9 mouse cellular contexts compared by ENCODE assay signal in the genomic region with DNA sequence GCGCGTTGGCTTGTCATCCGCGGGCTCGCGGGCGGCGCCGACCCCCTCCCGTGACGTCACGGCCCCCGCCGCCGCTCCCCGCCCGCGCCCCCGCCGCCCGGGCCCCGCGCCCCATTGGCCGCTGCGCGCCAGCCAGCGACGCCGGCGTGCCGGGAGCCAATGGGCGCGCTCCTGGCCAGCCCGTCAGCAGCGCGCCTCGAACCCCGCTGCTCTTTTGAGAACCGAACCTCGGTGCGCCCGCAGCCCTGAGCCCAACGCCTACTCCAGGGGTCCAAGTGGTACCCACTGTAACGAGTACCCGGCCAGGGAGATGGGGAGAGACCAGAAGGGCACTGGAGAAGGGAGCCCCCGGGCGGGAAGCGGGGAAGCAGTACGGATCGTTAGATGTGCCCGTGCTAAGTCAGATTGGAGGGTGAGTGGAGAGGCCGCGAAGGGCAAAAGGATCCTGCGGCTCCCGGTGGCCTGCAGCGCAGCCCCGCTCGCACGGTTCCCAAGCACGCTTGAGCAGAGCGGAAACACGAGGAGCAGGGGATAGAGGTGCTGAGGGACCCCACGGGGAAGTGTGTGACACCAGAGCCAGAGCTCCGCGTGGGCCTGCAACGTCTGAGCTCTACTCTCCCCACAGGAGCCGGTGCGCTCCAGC. TPM values are rescaled to one million over a fixed set of nuclear protein-coding genes. Genes with fewer than 3 reads are reported as not detected.
DNase-seq lines count a peak whose midpoint lies in the region; ATAC-seq lines count a peak whose summit lies in the region.
"Had no signal": no experiment of that assay in that cellular context is flagged by ENCODE, and none has a peak within 500 bp of the region (broad histone marks: within the 10 kb centered on the region; RNA-seq: fewer than 3 reads in every experiment).

No protein-coding gene starts in this region.

- no peaks in the 10 kb centered on the region for H3K9me3 ChIP-seq in kidney, embryonic 15.5 days (replicated peaks)
- no peaks in the 10 kb centered on the region for H3K9me3 ChIP-seq in forebrain, embryonic 14.5 days (replicated peaks; ENCODE audit: control insufficient read depth, low read length)
- no peaks in the 10 kb centered on the region for H3K9me3 ChIP-seq in limb, embryonic 15.5 days
- H3K9me3 ChIP-seq in stomach, embryonic 16.5 days (replicated peaks; ENCODE audit: control insufficient read depth, low read length) = no peaks in the 10 kb centered on the region

- peak overlapping the region; percentile 91 for H3K4me2 ChIP-seq in kidney, embryonic 15.5 days
- peak overlapping the region; percentile 84 for H3K4me2 ChIP-seq in forebrain, embryonic 14.5 days (ENCODE audit: low read length)
- H3K4me2 ChIP-seq in limb, embryonic 15.5 days = peak overlapping the region; percentile 93
- peak overlapping the region; percentile 73 for H3K4me2 ChIP-seq in stomach, embryonic 16.5 days (ENCODE audit: low read depth, low read length)

- no peak for DNase-seq in kidney, postnatal 14 days
- DNase-seq in forebrain, embryonic 14.5 days (ENCODE audit: low spot score) = peak; percentile 69
- DNase-seq in frontal cortex, postnatal 36 days (ENCODE audit: low spot score in 2 of 2) = no peak
- no peak for DNase-seq in gastrocnemius, postnatal 10 days

- H3K9ac ChIP-seq in kidney, embryonic 15.5 days = no peak overlapping the region
- peak overlapping the region; percentile 56 for H3K9ac ChIP-seq in forebrain, embryonic 14.5 days (ENCODE audit: low read length)
- no peak overlapping the region for H3K9ac ChIP-seq in limb, embryonic 15.5 days
- no peak overlapping the region for H3K9ac ChIP-seq in stomach, embryonic 16.5 days (ENCODE audit: low read length)

- no peaks in the 10 kb centered on the region for H3K36me3 ChIP-seq in kidney, embryonic 15.5 days
- no peaks in the 10 kb centered on the region for H3K36me3 ChIP-seq in forebrain, embryonic 14.5 days (ENCODE audit: control insufficient read depth, insufficient read depth, low read length)
- no peaks in the 10 kb centered on the region for H3K36me3 ChIP-seq in limb, embryonic 15.5 days
- no peaks in the 10 kb centered on the region for H3K36me3 ChIP-seq in stomach, embryonic 16.5 days (ENCODE audit: control insufficient read depth, insufficient read depth, low read length)

- WGBS in kidney, embryonic 15.5 days = under 1% methylated on average over 39 of the region's 68 CpGs
- WGBS in forebrain, embryonic 14.5 days = under 1% methylated on average over 47 of the region's 68 CpGs
- under 1% methylated on average over 52 of the region's 68 CpGs for WGBS in limb, embryonic 15.5 days
- under 1% methylated on average over 52 of the region's 68 CpGs for WGBS in stomach, embryonic 16.5 days

- peak; percentile 50 for ATAC-seq in kidney, embryonic 15.5 days (replicated peaks; ENCODE audit: low FRiP score)
- peak; percentile 81 for ATAC-seq in cerebellum, adult (ENCODE audit: insufficient number of reproducible peaks, low FRiP score, low TSS enrichment)
- peak; percentile 85 for ATAC-seq in forebrain, embryonic 14.5 days
- ATAC-seq in limb, embryonic 15.5 days (ENCODE audit: insufficient number of reproducible peaks, low FRiP score, low TSS enrichment, low read depth) = peak; percentile 65; the same call in 1 of the 2 replicates
- peak; percentile 60 for ATAC-seq in stomach, embryonic 16.5 days (ENCODE audit: insufficient read depth, low FRiP score)

- peaks cover 27% of the 10 kb centered on the region for H3K4me1 ChIP-seq in kidney, embryonic 15.5 days
- H3K4me1 ChIP-seq in forebrain, embryonic 14.5 days (ENCODE audit: control insufficient read depth, insufficient read depth, low read length) = peaks cover 13% of the 10 kb centered on the region
- peaks cover 35% of the 10 kb centered on the region for H3K4me1 ChIP-seq in limb, embryonic 15.5 days
- H3K4me1 ChIP-seq in stomach, embryonic 16.5 days (ENCODE audit: control insufficient read depth, insufficient read depth, low read length) = peaks cover 3% of the 10 kb centered on the region; the same call in 1 of the 2 replicates

- H3K4me3 ChIP-seq in kidney, embryonic 15.5 days (replicated peaks) = peak overlapping the region; percentile 52
- H3K4me3 ChIP-seq in forebrain, embryonic 14.5 days (ENCODE audit: low read depth, low read length) = peak overlapping the region; percentile 45
- H3K4me3 ChIP-seq in limb, embryonic 15.5 days = peak overlapping the region; percentile 50
- H3K4me3 ChIP-seq in stomach, embryonic 16.5 days (replicated peaks; ENCODE audit: low read length) = peak overlapping the region; percentile 45

- no peak overlapping the region for H3K27ac ChIP-seq in kidney, embryonic 15.5 days
- H3K27ac ChIP-seq in forebrain, embryonic 14.5 days (ENCODE audit: low read depth, low read length) = peak overlapping the region; percentile 60; the same call in 1 of the 2 replicates
- no peak overlapping the region for H3K27ac ChIP-seq in limb, embryonic 15.5 days
- no peak overlapping the region for H3K27ac ChIP-seq in stomach, embryonic 16.5 days (ENCODE audit: low read length)

- H3K27me3 ChIP-seq in kidney, embryonic 15.5 days = peaks cover 96% of the 10 kb centered on the region
- H3K27me3 ChIP-seq in forebrain, embryonic 14.5 days (replicated peaks; ENCODE audit: control insufficient read depth, insufficient read depth, low read length) = peaks cover 86% of the 10 kb centered on the region
- peaks cover 96% of the 10 kb centered on the region for H3K27me3 ChIP-seq in limb, embryonic 15.5 days
- H3K27me3 ChIP-seq in stomach, embryonic 16.5 days (ENCODE audit: control insufficient read depth, insufficient read depth, low read length) = peaks cover 90% of the 10 kb centered on the region

RNA-seq across cellular contexts. Expression of a gene that starts 0.6 kb away (rescaled TPM):
- not detected in 2 replicates for polyA plus RNA-seq in kidney, embryonic 15.5 days (2015; fragmentation: Nextera tagmentation; extraction: Ambion mirVana)
- polyA plus RNA-seq in forebrain, embryonic 14.5 days (2014; fragmentation: Nextera tagmentation; extraction: Ambion mirVana) = 1.9 and 2.0 TPM in 2 replicates
- polyA plus RNA-seq in limb, embryonic 15.5 days (2015; fragmentation: Nextera tagmentation; extraction: Ambion mirVana) = not detected in 2 replicates
- not detected in 2 replicates for polyA plus RNA-seq in stomach, embryonic 16.5 days (2015; fragmentation: Nextera tagmentation; extraction: Ambion mirVana)
- total RNA-seq in gastrocnemius, postnatal 10 days (2021) = not detected
- polyA plus RNA-seq: large intestine, adult 2 months had no signal
